Mouse (Mus musculus) bone marrow, adult 2 months (tissue): ENCODE measurements around the gene Zfp317.

ENCODE experiments used
- CTCF ChIP-seq: fragments of 200-500 bp; IDR thresholded peaks from 2 replicates; pipeline ENCODE4 v1.5.1; 2011; ENCODE audit warnings: low read length, control low read depth; ENCODE audit not compliant: control insufficient read depth, insufficient read depth
- POLR2A ChIP-seq: fragments of 200-500 bp; IDR thresholded peaks from 2 replicates; pipeline ENCODE4 v1.6.1; 2011; ENCODE audit warnings: low read depth, mild to moderate bottlenecking, control low read depth, low read length, borderline replicate concordance; ENCODE audit not compliant: control insufficient read depth

- TF ChIP-seq CTCF, result no peak
- no peak for TF ChIP-seq POLR2A
Observed at GRCm38 (mm10) chr9:19629574-19629973, 7.7 kb downstream of the Zfp317 start.
